Mouse (Mus musculus) CD8-positive naive resting alpha-beta T cell, adult 2 months (primary cell): ENCODE results near the gene Pdk3.

Experiments used
- DNase-seq, 2 experiments: peaks; one replicate each; pipeline ENCODE4 v3.0.0; 2022; ENCODE audit warnings: low read depth in 2 of 2, low spot score in 2 of 2

The Pdk3 gene

DNA sequence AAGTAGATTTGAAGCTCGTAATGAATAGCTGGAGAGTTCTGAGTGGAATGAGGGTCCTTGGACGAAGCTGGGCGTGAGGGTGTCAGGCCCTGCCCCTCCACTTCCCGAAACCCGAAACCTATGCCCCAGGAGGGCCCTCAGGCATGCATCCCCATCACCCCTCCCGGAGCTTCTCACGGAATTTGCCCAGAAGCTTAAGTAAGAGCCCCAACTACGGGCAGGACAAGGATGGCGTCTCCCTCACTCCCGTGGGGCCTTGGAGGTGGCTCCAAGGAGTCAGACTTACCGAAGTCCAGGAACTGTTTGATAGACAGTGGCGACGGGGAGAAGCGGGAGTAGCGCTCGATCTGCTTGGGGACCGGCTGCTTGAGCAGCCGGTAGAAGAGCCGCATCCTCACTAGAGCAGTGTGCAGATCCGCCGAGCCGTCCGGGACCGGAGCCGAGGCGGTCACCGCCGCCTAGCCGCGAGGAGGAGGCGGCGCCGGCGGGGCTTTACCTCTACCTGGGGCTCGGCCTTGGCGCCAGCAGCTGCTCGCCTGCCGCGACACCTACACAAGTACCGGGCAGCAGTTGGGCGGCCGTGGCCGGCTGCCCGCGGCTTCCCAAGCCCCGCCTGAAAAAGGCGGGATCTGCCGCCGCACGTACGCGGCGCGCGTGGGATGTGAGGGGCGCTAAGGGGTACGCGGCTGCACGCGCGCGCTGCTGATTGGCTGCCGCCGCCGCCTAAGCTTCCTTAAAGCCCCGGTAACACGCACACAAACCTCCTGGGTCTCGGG is at the start of gene Pdk3:
Gene Pdk3, minus strand, starts transcription at position 641 of the 776 bp plus-strand sequence.
- DNase-seq = peak; percentile 56 to 60

DNA sequence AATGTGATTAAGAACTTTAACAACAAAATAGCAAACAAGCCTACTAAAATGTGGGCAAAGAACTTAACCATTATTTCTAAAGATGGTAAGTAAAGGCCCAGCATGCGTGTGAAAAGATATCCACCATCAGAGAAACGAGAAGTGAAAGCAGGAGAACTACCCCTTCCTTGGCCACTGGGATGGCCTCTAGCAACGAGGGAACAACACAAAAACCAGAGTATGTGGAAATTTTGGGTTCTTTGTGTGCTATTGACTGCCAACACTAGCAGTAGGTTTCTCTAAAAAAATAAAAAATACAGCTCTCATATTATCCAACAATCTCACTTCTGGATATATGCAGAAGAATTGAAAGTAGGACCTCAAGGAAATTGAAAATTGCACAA is 45.6 kb upstream of the Pdk3 start:
- no peak for DNase-seq

DNA sequence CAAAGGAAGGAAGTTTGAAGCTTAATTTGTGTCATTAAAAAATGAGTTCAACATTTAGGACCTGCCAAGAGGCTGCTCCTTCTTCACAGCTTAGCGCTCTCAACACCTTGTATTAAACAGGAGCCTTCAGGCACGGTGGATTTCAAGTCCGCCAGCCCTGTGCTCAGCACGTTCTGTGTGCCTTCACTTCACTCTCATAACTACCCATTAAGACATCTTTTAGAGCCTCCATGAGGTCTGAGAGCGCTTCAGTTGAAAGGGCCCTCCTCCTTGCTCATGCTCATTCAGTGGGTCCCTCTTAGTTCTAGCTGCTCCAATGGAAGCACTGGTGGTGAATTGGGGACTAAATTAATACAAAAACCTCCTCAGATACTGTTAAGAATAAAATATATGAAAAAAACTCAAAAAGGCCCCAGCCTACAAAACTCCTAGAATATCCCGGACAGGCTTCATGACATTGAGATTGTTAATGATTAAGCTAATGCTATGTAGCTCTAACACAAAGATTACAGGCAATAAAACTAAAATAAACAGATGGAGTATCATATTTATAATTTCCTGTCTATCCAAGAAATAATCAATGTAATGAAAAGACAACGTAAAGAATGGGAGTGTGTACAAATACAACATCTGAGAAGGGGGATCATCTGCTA is 45.1 kb upstream of the Pdk3 start:
- DNase-seq = no peak

DNA sequence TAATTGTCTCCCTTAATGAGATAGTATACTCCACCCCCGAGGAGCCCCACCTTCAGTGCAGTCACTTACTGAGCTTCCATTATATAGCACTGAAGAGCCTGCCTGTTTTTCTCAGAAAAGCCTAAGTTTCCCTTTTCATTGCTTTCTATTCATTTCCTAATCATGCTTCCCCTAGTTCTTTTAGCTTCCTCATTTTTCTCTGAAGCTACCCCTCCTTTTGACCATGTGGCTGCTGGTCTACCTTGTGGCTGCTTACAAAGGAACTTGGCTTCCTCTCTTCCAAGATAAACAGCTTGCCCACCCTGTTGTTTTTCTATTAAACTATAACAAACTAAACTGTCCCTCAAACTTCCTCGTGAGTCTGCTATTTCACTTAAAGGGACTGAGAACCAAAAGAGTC is 31.4 kb upstream of the Pdk3 start:
- no peak for DNase-seq

DNA sequence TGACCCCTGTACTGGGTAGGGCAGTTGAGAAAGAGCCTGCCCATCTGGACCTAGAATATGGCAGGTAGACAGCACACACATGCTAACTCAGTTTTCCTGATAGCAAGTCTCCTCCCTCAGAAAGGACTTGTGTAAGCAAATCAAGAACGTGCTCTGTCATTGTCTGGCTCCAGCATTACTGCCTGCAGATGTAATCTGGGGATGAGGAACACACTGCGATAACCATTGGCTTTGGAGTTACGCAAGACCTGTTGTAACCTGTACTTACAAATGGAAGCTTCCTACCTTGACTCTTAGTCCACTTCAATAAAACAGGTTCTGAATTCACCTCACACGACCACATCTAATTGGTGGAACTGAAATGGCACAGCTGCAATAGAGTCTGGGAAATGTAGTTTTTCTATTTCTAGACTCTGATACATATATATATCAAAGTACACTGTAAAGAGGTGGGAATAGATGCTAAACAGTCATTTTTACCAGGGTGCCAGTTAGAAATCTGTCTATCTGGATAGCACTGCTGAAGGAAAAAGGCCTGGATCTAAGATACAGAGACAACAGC is 30.6 kb upstream of the Pdk3 start:
- no peak for DNase-seq

DNA sequence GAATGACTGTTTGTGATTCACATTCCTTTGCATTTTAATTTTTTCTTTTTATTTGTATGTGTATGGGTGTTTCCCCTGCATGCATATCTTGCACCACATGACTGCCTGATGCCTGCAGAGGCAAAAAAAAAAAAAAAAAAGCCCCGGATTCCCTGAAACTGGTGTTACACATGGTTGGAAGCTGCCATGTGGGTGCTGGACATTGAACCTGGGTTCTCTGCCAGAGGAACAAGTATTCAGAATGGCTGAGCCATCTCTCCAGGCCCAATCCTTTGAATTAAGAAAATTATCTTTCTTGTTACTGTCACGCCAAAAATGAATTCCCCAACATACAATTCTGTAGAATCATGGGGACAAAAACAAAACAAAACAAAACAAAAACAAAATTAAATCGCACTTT is 25.8 kb upstream of the Pdk3 start:
- no peak for DNase-seq

DNA sequence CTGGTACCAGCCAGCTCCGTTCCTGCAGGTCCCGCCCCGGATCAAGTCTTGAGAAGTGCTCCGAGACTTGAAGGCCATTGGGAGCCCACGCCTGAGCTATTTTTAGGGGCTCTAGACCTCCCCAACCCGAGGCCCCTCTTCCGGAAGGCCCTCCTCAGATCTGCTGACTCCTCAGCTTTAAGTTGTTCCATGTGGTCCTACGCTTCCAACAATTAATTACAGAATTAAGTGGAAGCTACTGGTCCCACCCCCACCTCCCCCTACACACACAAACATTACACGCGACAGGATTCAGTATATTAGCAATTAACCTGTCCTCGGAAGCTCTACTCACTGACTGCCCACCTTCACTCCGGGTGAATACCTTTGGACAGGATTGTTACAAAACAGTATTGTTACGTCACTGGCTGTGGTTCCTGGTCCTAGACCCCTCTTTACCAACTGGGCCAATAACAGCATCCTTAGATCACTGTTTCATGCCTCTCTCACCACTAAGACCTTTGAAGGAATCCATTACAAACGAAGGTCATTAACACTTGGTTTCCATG is 410 bp upstream of the Pdk3 start:
- DNase-seq = no peak

DNA sequence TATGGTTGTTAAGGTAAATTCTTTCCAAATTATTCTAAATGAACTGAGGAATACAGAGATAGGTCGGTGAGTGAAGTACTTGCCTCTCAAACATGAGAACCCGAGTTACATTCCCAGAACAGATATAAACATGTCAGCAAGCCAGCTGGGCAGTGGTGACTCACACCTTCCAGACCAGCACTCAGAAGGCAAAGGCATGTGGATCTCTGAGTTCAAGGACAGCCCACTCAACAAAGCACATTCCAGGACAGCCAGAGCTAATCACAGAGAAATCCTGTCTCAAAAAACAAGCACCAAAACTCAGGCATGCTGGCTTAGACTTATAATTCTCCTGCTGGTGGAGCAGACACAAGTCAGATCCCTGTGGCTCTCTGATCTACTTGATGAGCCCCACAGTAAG is 6.2 kb downstream of the Pdk3 start:
- no peak for DNase-seq

DNA sequence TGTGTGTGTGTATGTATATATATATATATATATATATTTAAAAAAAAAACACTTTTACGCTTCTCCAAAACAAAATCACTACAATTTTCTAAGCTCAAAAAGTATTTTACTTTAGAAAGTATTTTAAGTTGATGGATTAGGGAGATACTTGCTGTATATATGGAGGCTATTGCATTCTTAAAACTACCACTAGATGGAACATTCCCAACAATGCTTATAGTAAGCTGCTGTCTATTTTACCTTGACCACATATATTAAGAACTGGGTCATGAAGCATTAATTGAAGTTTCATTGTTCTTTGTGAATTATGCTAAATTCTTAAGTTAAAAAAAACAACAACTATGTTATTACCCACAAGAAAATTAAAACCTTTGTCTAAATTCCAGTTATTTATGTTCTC is 24.0 kb downstream of the Pdk3 start:
- DNase-seq = no peak

DNA sequence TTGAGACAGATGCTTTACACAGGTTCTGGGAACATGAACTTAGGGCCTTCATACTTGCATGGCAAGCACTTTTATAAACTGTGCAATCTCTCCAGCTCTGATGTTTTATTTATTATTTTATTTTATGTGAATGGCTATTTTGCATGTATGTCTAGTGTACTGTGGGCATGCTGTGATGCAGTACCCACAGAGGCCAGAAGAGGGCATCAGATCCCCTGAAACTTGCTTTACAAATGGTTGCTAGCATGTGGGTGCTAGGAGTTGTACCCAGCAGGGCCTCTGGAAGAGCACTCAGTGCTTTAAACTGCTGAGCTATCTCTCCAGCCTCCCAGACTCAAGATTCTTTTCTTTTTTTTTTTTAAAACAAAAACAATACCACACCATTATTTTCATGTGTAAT is 38.8 kb downstream of the Pdk3 start:
- DNase-seq = peak; percentile 37 to 55

DNA sequence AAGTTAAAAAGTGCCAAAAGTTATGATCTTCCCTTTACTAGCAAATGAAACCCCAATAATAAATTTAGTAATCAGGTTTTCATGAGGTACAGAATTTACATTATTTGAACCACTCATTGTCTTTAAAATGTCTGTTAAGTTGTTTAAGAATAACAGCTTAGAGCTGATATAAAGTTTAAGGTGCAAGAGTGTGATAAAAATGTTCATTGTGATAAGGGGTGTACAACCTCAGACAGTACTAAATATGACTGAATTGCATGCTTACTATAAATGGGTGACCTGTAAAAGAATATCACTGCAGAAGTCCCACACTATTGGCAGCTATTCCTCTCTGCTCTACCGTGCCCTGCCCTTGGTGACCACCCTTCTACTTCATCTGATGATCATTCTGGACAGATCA is 42.4 kb downstream of the Pdk3 start:
- no peak for DNase-seq

DNA sequence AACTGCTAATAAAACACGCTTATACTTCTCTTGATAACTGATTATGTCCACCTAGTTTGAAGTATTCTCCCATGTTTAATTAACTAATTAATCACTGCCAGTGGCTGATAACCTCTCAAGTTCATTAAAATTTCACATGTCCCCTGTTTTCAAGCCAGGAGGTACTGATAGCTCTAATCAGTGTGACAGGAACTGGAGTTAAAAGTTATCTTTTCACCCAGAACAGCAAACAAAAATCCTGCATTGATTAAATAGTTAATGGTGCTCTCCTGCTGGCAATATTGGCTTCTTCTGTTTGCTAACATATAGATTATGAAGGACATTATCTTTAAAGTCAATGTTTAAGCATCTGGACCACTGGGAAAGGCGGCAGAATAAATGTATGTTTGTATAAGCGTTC is 71.2 kb downstream of the Pdk3 start:
- no peak for DNase-seq

DNA sequence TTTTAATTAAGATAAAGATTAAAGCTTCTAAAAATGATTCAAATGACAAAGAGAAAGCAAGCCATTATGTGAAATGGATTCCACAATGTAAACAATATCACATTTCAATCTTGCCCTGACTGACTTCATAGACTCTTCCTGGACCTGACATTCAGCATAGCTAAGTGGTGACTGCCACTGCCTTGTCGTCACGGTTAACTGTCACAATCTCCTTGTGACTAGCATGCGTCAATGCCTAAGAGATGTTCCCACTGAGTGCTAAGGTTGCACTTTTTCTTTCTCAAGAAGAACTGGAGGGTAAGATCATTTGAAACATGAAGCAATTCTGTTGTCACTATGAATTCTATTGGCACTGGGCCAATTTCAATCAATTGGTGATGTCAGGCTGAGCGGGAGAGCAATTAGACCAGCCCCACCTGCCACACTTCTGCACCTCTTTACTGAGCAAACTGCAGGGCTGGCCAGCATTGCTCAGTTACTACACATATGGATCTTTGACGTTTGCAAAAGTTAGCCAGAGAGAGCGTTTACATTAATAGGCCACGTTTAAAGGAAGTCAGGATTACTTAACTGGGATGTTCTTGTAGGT is 75.0 kb downstream of the Pdk3 start:
- no peak for DNase-seq

DNA sequence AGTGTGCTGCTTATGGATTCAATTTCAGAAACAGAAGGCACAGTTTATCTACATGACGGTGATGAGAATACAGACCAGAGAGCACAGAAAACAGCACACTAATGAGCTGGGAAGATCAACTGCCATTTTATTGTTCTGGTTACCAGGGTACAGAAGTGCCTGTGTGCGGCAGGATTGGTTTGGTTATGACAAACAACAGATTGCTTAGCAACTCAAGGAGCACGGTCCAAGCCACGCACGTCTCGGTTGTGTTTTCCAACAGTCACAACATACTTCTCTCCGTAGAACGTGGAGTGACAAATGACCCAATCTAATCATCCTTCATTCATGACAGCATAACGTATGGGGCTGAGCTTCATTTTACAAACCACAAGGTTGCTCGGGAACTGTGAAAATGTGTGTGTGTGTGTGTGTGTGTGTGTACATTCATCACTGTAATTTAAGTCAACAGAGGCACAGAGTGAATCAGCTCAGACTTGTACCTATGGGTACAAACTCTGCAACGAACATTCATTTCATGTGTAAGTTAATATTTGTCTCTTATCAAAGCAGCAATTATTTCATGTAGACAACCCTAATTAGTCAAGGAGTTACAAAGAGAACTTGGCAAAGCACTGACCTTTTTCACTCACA is 76.7 kb downstream of the Pdk3 start:
- no peak for DNase-seq

DNA sequence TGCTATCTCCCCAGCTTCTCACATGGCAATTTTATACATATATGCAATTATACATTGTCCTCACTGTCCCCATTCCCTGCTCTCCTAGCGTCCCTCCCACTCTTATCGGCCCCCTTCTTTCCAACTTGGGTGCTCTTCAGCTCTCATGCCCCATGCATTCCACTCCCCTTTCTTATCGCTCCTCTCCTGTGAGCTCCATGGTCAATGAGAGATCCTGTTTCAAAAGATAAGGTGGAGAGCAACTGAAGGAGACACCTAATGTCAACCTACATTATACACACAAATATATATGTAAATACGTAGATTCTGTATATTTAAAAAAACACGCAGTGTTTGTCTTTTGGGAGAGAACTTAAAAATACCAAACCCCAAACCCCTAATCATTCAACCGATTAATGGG is 81.4 kb downstream of the Pdk3 start:
- DNase-seq = no peak

DNA sequence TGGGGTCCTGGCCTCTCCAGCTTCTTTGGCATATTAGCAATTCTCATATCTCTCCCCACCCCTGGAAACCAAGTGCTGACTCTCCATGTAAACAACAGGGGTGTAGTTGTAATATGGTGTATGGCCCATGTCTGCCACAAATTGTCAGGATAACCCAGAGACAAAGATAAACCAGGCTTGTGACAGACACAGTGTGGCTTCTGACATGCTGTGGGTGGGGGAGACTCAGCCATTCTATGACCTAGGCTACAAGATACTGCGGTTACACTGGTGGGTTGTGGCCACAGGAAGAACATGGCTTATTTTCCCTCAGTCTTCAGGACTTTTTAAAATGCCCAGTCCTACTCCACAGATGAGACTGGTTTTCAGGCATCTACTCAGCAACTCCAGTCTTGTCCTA is 82.8 kb downstream of the Pdk3 start:
- DNase-seq = no peak

DNA sequence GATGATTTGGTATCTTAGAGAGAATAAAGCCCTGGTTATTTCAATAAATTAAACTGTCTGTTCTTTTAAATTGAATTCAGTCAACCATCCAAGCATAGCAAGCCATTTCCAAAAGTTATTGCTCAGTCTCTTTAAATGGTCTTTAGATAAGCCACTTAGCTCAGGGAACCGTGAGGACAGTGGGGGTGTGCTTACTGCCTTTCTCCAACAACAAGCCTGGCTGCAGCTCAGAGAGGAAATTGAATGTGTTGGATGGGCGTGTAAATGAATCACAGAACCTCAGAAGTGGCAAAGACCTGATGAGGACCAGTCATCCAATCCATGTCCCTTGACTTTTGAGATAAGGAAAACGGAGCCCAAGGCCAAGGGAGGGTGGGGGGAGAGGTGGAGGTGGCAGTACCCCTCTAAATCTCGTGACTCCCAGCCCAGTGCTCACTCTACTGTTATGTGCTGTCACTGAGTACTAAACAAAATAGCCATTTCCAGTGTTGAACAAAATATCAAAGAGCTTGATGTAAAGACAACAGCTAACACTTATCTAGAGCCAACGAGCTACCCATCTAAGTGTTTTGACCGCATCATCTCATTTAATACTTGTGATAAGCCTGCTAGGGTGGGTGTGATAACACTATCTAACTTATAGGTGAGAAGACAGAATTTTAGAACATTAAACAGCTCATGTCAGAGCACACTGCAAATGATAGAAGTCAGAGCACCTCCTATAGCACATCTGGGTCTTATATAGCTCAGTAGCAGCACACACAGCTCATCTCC is 98.8 kb downstream of the Pdk3 start:
- DNase-seq = no peak

DNA sequence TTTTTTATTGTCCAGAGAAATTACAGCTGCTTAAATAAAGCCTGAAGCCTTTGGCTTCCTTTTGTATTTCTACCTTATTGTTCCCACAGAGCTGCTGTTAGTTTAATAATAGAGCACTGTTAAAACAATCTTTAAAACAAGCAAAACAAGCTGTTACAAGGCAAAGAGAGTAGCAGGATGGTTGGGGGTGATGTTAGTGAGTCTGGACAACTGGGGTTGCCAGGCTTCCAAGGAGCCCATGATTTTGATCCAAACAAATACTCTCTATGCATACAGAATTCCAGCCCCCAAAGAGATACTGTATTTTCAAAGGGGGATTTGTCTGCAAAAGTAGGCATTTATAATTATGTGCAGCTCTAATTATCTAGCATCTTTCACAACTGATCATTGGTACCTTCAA is 99.6 kb downstream of the Pdk3 start:
- no peak for DNase-seq

DNA sequence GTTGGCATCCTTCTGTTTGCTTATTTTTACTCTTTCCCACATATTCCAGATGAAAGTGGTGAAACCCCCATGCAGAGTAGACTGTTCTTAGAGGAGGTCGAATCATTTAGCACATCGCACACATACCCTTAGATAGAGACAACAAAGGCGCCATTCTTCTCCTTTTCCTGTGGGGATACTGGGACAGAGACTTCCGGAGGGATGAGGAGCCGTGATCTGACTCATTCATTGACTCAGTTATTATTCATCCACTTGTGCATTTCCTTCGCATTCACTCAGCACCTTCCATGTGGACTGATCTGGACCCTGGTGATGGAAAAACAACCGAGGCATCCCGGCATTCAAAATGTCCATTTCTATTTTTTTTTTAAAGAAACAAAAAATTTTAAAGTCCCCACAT is 101.1 kb downstream of the Pdk3 start:
- DNase-seq = no peak

DNA sequence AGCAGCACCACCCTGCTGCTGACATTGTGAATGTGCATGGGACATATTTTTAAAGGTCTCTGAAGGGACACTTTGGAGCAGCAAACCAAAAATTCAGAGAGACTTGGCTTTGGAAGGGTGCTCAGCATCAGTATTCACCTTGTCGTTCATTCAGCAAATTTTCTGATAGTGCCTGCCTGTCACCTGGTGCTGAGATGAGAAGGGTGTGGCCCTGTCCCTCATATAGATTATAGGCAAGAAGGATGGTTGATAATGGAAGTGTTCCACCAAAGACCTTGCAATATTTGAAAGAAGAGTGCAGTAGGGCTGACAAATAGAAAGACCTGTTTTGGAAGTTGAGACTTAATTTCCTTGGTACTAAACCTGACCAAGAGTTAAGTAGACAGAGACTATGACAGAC is 102.5 kb downstream of the Pdk3 start:
- no peak for DNase-seq
